Mouse (Mus musculus): ENCODE data around the gene Gm37240. TPM values are rescaled to one million over a fixed set of nuclear protein-coding genes. Genes with fewer than 3 reads are reported as not detected.

Gene Gm37240
- polyA plus RNA-seq, 1 experiment from 2014 or later = 4.6 TPM

- 56% methylated on average over 4 of the region's 4 CpGs for WGBS
- no peak for ATAC-seq (ENCODE audit: low read depth)
- H3K4me3 ChIP-seq (ENCODE audit: low read length) = no peak overlapping the region
- H3K4me2 ChIP-seq (ENCODE audit: low read depth, low read length) = no peak overlapping the region
- no peak overlapping the region for H3K27ac ChIP-seq (ENCODE audit: low read length)
- no peaks in the 10 kb centered on the region for H3K36me3 ChIP-seq (ENCODE audit: control insufficient read depth, insufficient read depth, low read length)
- H3K9me3 ChIP-seq (ENCODE audit: control insufficient read depth, low read length) = no peaks in the 10 kb centered on the region
- no peaks in the 10 kb centered on the region for H3K4me1 ChIP-seq (replicated peaks; ENCODE audit: control insufficient read depth, insufficient read depth, low read length)
- H3K9ac ChIP-seq (ENCODE audit: low read length) = no peak overlapping the region
- H3K27me3 ChIP-seq (ENCODE audit: control insufficient read depth, insufficient read depth, low read depth, low read length) = no peaks in the 10 kb centered on the region
These were observed 469.7 kb downstream of the Gm37240 start for GRCm38 (mm10) chr3:85417663-85418062.

- no peak overlapping the region for H3K27ac ChIP-seq (ENCODE audit: low read length)
- H3K4me1 ChIP-seq (replicated peaks; ENCODE audit: control insufficient read depth, insufficient read depth, low read length) = no peaks in the 10 kb centered on the region
- no peak overlapping the region for H3K4me2 ChIP-seq (ENCODE audit: low read depth, low read length)
- H3K36me3 ChIP-seq (ENCODE audit: control insufficient read depth, insufficient read depth, low read length) = no peaks in the 10 kb centered on the region
- H3K27me3 ChIP-seq (ENCODE audit: control insufficient read depth, insufficient read depth, low read depth, low read length) = no peaks in the 10 kb centered on the region
- H3K9me3 ChIP-seq (ENCODE audit: control insufficient read depth, low read length) = peaks cover 2% of the 10 kb centered on the region; the same call in 1 of the 2 replicates
- ATAC-seq (ENCODE audit: low read depth) = no peak
- H3K4me3 ChIP-seq (ENCODE audit: low read length) = no peak overlapping the region
- no peak overlapping the region for H3K9ac ChIP-seq (ENCODE audit: low read length)
These were observed 488.5 kb downstream of the Gm37240 start for GRCm38 (mm10) chr3:85398841-85399240.

GRCm38 (mm10) chr3:85398483-85398835 is 488.9 kb downstream of the Gm37240 start:
- Histone ChIP-seq H3K9ac (ENCODE audit: low read length) (no peak overlapping the region), H3K4me3 (ENCODE audit: low read length) (no peak overlapping the region), H3K4me1 (replicated peaks; ENCODE audit: control insufficient read depth, insufficient read depth, low read length) (no peaks in the 10 kb centered on the region), H3K9me3 (ENCODE audit: control insufficient read depth, low read length) (peaks cover 2% of the 10 kb centered on the region; the same call in 1 of the 2 replicates), H3K27me3 (ENCODE audit: control insufficient read depth, insufficient read depth, low read depth, low read length) (no peaks in the 10 kb centered on the region), H3K4me2 (ENCODE audit: low read depth, low read length) (no peak overlapping the region), H3K36me3 (ENCODE audit: control insufficient read depth, insufficient read depth, low read length) (no peaks in the 10 kb centered on the region), H3K27ac (ENCODE audit: low read length) (no peak overlapping the region)
- no peak for ATAC-seq (ENCODE audit: low read depth)
- WGBS = 84% methylated on average over 1 of the region's 1 CpGs

GRCm38 (mm10) chr3:85397816-85398482 is 489.4 kb downstream of the Gm37240 start:
- no peak overlapping the region for H3K27ac ChIP-seq (ENCODE audit: low read length)
- no peaks in the 10 kb centered on the region for H3K4me1 ChIP-seq (replicated peaks; ENCODE audit: control insufficient read depth, insufficient read depth, low read length)
- no peak overlapping the region for H3K9ac ChIP-seq (ENCODE audit: low read length)
- H3K27me3 ChIP-seq (ENCODE audit: control insufficient read depth, insufficient read depth, low read depth, low read length) = no peaks in the 10 kb centered on the region
- no peak overlapping the region for H3K4me2 ChIP-seq (ENCODE audit: low read depth, low read length)
- no peaks in the 10 kb centered on the region for H3K36me3 ChIP-seq (ENCODE audit: control insufficient read depth, insufficient read depth, low read length)
- H3K9me3 ChIP-seq (ENCODE audit: control insufficient read depth, low read length) = peaks cover 2% of the 10 kb centered on the region; the same call in 1 of the 2 replicates
- ATAC-seq (ENCODE audit: low read depth) = no peak
- no peak overlapping the region for H3K4me3 ChIP-seq (ENCODE audit: low read length)

- H3K9me3 ChIP-seq (ENCODE audit: control insufficient read depth, low read length) = peaks cover 2% of the 10 kb centered on the region; the same call in 1 of the 2 replicates
- no peak for ATAC-seq (ENCODE audit: low read depth)
- H3K36me3 ChIP-seq (ENCODE audit: control insufficient read depth, insufficient read depth, low read length) = no peaks in the 10 kb centered on the region
- H3K4me1 ChIP-seq (replicated peaks; ENCODE audit: control insufficient read depth, insufficient read depth, low read length) = no peaks in the 10 kb centered on the region
- WGBS = 85% methylated on average over 3 of the region's 3 CpGs
- H3K4me3 ChIP-seq (ENCODE audit: low read length) = no peak overlapping the region
- no peak overlapping the region for H3K4me2 ChIP-seq (ENCODE audit: low read depth, low read length)
- no peak overlapping the region for H3K27ac ChIP-seq (ENCODE audit: low read length)
- H3K9ac ChIP-seq (ENCODE audit: low read length) = no peak overlapping the region
- H3K27me3 ChIP-seq (ENCODE audit: control insufficient read depth, insufficient read depth, low read depth, low read length) = no peaks in the 10 kb centered on the region
These were observed 493.9 kb downstream of the Gm37240 start for GRCm38 (mm10) chr3:85393395-85393794.

GRCm38 (mm10) chr3:85391756-85392155 is 495.6 kb downstream of the Gm37240 start:
- 81% methylated on average over 6 of the region's 6 CpGs for WGBS
- Histone ChIP-seq H3K4me1 (replicated peaks; ENCODE audit: control insufficient read depth, insufficient read depth, low read length) (no peaks in the 10 kb centered on the region), H3K9ac (ENCODE audit: low read length) (no peak overlapping the region), H3K27ac (ENCODE audit: low read length) (no peak overlapping the region), H3K4me3 (ENCODE audit: low read length) (no peak overlapping the region), H3K36me3 (ENCODE audit: control insufficient read depth, insufficient read depth, low read length) (no peaks in the 10 kb centered on the region), H3K27me3 (ENCODE audit: control insufficient read depth, insufficient read depth, low read depth, low read length) (no peaks in the 10 kb centered on the region), H3K4me2 (ENCODE audit: low read depth, low read length) (no peak overlapping the region), H3K9me3 (ENCODE audit: control insufficient read depth, low read length) (peaks cover 2% of the 10 kb centered on the region; the same call in 1 of the 2 replicates)
- no peak for ATAC-seq (ENCODE audit: low read depth)

- Histone ChIP-seq H3K4me3 (ENCODE audit: low read length) (no peak overlapping the region), H3K9ac (ENCODE audit: low read length) (no peak overlapping the region), H3K27me3 (ENCODE audit: control insufficient read depth, insufficient read depth, low read depth, low read length) (no peaks in the 10 kb centered on the region), H3K9me3 (ENCODE audit: control insufficient read depth, low read length) (peaks cover 2% of the 10 kb centered on the region; the same call in 1 of the 2 replicates), H3K27ac (ENCODE audit: low read length) (no peak overlapping the region), H3K4me1 (replicated peaks; ENCODE audit: control insufficient read depth, insufficient read depth, low read length) (no peaks in the 10 kb centered on the region), H3K36me3 (ENCODE audit: control insufficient read depth, insufficient read depth, low read length) (no peaks in the 10 kb centered on the region), H3K4me2 (ENCODE audit: low read depth, low read length) (no peak overlapping the region)
- ATAC-seq (ENCODE audit: low read depth) = no peak
- WGBS = 66% methylated on average over 2 of the region's 2 CpGs
These were observed 496.2 kb downstream of the Gm37240 start for GRCm38 (mm10) chr3:85391111-85391510.

GRCm38 (mm10) chr3:85385371-85385770 is 501.9 kb downstream of the Gm37240 start:
- no peak for ATAC-seq (ENCODE audit: low read depth)
- H3K4me1 ChIP-seq (replicated peaks; ENCODE audit: control insufficient read depth, insufficient read depth, low read length) = no peaks in the 10 kb centered on the region
- H3K4me3 ChIP-seq (ENCODE audit: low read length) = no peak overlapping the region
- H3K27me3 ChIP-seq (ENCODE audit: control insufficient read depth, insufficient read depth, low read depth, low read length) = no peaks in the 10 kb centered on the region
- H3K9me3 ChIP-seq (ENCODE audit: control insufficient read depth, low read length) = no peaks in the 10 kb centered on the region
- no peak overlapping the region for H3K27ac ChIP-seq (ENCODE audit: low read length)
- no peaks in the 10 kb centered on the region for H3K36me3 ChIP-seq (ENCODE audit: control insufficient read depth, insufficient read depth, low read length)
- no peak overlapping the region for H3K4me2 ChIP-seq (ENCODE audit: low read depth, low read length)
- no peak overlapping the region for H3K9ac ChIP-seq (ENCODE audit: low read length)

- no peak overlapping the region for H3K4me3 ChIP-seq (ENCODE audit: low read length)
- no peaks in the 10 kb centered on the region for H3K9me3 ChIP-seq (ENCODE audit: control insufficient read depth, low read length)
- no peaks in the 10 kb centered on the region for H3K27me3 ChIP-seq (ENCODE audit: control insufficient read depth, insufficient read depth, low read depth, low read length)
- no peaks in the 10 kb centered on the region for H3K36me3 ChIP-seq (ENCODE audit: control insufficient read depth, insufficient read depth, low read length)
- no peak for ATAC-seq (ENCODE audit: low read depth)
- no peak overlapping the region for H3K4me2 ChIP-seq (ENCODE audit: low read depth, low read length)
- no peak overlapping the region for H3K27ac ChIP-seq (ENCODE audit: low read length)
- H3K9ac ChIP-seq (ENCODE audit: low read length) = no peak overlapping the region
- 56% methylated on average over 3 of the region's 3 CpGs for WGBS
- H3K4me1 ChIP-seq (replicated peaks; ENCODE audit: control insufficient read depth, insufficient read depth, low read length) = peaks cover 1% of the 10 kb centered on the region
These were observed 504.0 kb downstream of the Gm37240 start for GRCm38 (mm10) chr3:85383330-85383729.
